Mouse (Mus musculus): ENCODE data around the gene Fam13c.
"Not testable (repeated sequence)": the region's sequence is repeated elsewhere in the genome, so short reads cannot be mapped to it uniquely, and the experiment has no call there.

The Fam13c gene

GRCm38 (mm10) chr10:70439676-70440521 lies at the start of gene Fam13c:
Fam13c (plus strand) TSS chr10:70440481.
- in situ Hi-C loops (cut with MseI, MboI) = no loop called here

GRCm38 (mm10) chr10:70395900-70396299 lies 44.4 kb upstream of the Fam13c start:
- in situ Hi-C loops (cut with MseI, MboI) = no loop called here

- in situ Hi-C loops (cut with MseI, MboI) = no loop called here
Observed at GRCm38 (mm10) chr10:70398224-70398623, 42.1 kb upstream of the Fam13c start.

- in situ Hi-C loops (cut with MseI, MboI) = no loop called here
Observed at GRCm38 (mm10) chr10:70402006-70402405, 38.3 kb upstream of the Fam13c start.

- in situ Hi-C loops (cut with MseI, MboI) = no loop called here
Observed at GRCm38 (mm10) chr10:70402711-70403110, 37.6 kb upstream of the Fam13c start.

- in situ Hi-C loops (cut with MseI, MboI) = no loop called here
Observed at GRCm38 (mm10) chr10:70417811-70418486, 22.3 kb upstream of the Fam13c start.

- in situ Hi-C loops (cut with MseI, MboI) = no loop called here
Observed at GRCm38 (mm10) chr10:70419282-70420264, 20.7 kb upstream of the Fam13c start.

GRCm38 (mm10) chr10:70426373-70426772 lies 13.9 kb upstream of the Fam13c start:
- in situ Hi-C loops (cut with MseI, MboI) = no loop called here

GRCm38 (mm10) chr10:70428121-70428662 lies 12.1 kb upstream of the Fam13c start:
- in situ Hi-C loops (cut with MseI, MboI) = no loop called here

- in situ Hi-C loops (cut with MseI, MboI) = no loop called here
Observed at GRCm38 (mm10) chr10:70429341-70429740, 10.9 kb upstream of the Fam13c start.

- in situ Hi-C loops (cut with MseI, MboI) = no loop called here
Observed at GRCm38 (mm10) chr10:70433334-70433733, 6.9 kb upstream of the Fam13c start.

GRCm38 (mm10) chr10:70433736-70434135 lies 6.5 kb upstream of the Fam13c start:
- in situ Hi-C loops (cut with MseI, MboI) = not testable (repeated sequence)

- in situ Hi-C loops (cut with MseI, MboI) = no loop called here
Observed at GRCm38 (mm10) chr10:70436656-70437055, 3.6 kb upstream of the Fam13c start.

- in situ Hi-C loops (cut with MseI, MboI) = no loop called here
Observed at GRCm38 (mm10) chr10:70437289-70437688, 3.0 kb upstream of the Fam13c start.

GRCm38 (mm10) chr10:70440639-70441461 lies 569 bp downstream of the Fam13c start:
- in situ Hi-C loops (cut with MseI, MboI) = no loop called here

- in situ Hi-C loops (cut with MseI, MboI) = no loop called here
Observed at GRCm38 (mm10) chr10:70442156-70442555, 1.9 kb downstream of the Fam13c start.

- in situ Hi-C loops (cut with MseI, MboI) = no loop called here
Observed at GRCm38 (mm10) chr10:70442623-70443022, 2.3 kb downstream of the Fam13c start.

- in situ Hi-C loops (cut with MseI, MboI) = no loop called here
Observed at GRCm38 (mm10) chr10:70447787-70448186, 7.5 kb downstream of the Fam13c start.

- in situ Hi-C loops (cut with MseI, MboI) = no loop called here
Observed at GRCm38 (mm10) chr10:70449206-70449605, 8.9 kb downstream of the Fam13c start.

- in situ Hi-C loops (cut with MseI, MboI) = no loop called here
Observed at GRCm38 (mm10) chr10:70455886-70456305, 15.6 kb downstream of the Fam13c start.

All from mouse trophoblast stem cell (cell line).